Comparison of ENCODE assay signal across 8 mouse cellular contexts in genomic region chr17:84465753-84466608, GRCm38 (mm10). TPM values are rescaled to one million over a fixed set of nuclear protein-coding genes. Genes with fewer than 3 reads are reported as not detected.
DNase-seq lines count a peak whose midpoint lies in the region; ATAC-seq lines count a peak whose summit lies in the region.

Gene Thada, minus strand, starts transcription at chr17:84466205.

- under 1% methylated on average over 67 of the region's 67 CpGs for WGBS in hindbrain, embryonic 15.5 days

- peak within 1 kb of the TSS; percentile 76 for H3K9ac ChIP-seq in hindbrain, embryonic 15.5 days

- H3K4me2 ChIP-seq in hindbrain, embryonic 15.5 days = peak within 1 kb of the TSS; percentile 85

- H3K36me3 ChIP-seq in hindbrain, embryonic 15.5 days = no peaks in the 10 kb centered on the region; the same call in 1 of the 2 replicates

- H3K9me3 ChIP-seq in hindbrain, embryonic 15.5 days = no peaks in the 10 kb centered on the region

- H3K27ac ChIP-seq in hindbrain, embryonic 15.5 days (replicated peaks) = peak within 1 kb of the TSS; percentile 85

- peak; percentile 99 for ATAC-seq in hindbrain, embryonic 15.5 days (ENCODE audit: low FRiP score, low read depth)

- H3K4me3 ChIP-seq in hindbrain, embryonic 15.5 days = peak within 1 kb of the TSS; percentile 83

- peak; percentile 98 for DNase-seq in T-cell, adult 2 months (ENCODE audit: low spot score)
- peak; percentile 95 to 97 for DNase-seq in cerebellum, postnatal 36 days
- DNase-seq in frontal cortex, postnatal 36 days (ENCODE audit: low spot score in 2 of 2) = peak; percentile 97 to 98
- DNase-seq in left cerebral cortex, adult 11 months (ENCODE audit: low spot score) = peak; percentile 95
- peak; percentile 98 to 99 for DNase-seq in lung, postnatal 4 days
- peak; percentile 99 for DNase-seq in retina, postnatal 7 days (ENCODE audit: low read depth, low spot score)
- peak; percentile 97 for DNase-seq in urinary bladder, adult 2 months (ENCODE audit: low spot score)

- H3K27me3 ChIP-seq in hindbrain, embryonic 15.5 days = no peaks in the 10 kb centered on the region

- peaks cover 16% of the 10 kb centered on the region for H3K4me1 ChIP-seq in hindbrain, embryonic 15.5 days (replicated peaks)

RNA-seq across cellular contexts. Expression of gene Thada, which starts in this region (rescaled TPM):
- polyA plus RNA-seq in hindbrain, embryonic 15.5 days (2015; fragmentation: Nextera tagmentation; extraction: Ambion mirVana) = 6.5 and 6.6 TPM in 2 replicates
- 6.0 and 7.9 TPM in 2 replicates for polyA plus RNA-seq in urinary bladder, adult 2 months (2012; rRNA removed)

Comparison
In these comparisons a context has a peak if more than half of its experiments do, and no peak if none do; other contexts are left out.
1. Peak in every context shown above with its lines: DNase-seq, ATAC-seq, H3K4me3 ChIP-seq and H3K27ac ChIP-seq.